Mouse (Mus musculus): ENCODE data around the gene Slc31a2. TPM values are rescaled to one million over a fixed set of nuclear protein-coding genes. Genes with fewer than 3 reads are reported as not detected.

The Slc31a2 gene
- total RNA-seq, 2 experiments from 2014 or later: 7.8 to 11.6 TPM

DNA sequence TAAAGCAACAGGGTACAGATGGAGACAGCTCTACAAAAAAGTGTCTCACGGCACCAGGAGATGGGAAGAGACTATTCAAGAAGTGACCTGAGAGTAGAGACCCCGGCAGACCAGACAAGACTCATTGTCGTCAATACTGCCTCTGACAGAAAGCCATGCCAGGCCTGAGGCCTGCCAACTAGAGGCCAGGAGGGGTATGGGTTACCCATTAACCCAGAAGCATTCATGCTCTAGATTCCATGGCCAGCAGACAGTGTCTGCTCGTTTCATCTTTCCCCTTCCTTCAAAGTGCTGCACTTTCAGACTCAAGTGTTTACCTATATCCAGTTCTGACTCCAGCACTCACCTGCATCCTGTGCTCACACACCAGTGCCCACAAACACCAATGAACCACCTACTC, 15.7 kb downstream of the Slc31a2 start:
- DNase-seq (ENCODE audit: low spot score in 2 of 2): no peak

DNA sequence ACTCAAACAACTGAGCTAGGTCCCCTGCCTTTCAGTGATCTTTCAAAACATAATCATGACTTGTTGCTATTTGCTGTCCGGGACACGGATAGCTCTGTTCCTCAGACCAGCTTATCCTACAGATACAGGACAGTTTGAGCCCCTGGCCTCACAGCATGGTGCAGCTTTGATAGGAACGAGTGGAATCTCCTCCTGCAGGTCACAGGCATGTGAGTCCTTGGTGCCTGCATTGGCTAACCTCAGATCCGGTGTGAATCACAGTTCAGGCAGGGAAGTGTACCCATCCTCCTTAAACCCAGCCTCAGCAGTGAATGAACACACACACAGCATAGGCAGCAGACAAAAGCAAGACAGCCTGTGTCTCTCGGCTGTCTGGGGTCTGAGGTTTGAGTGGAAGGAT, 19.0 kb downstream of the Slc31a2 start:
- DNase-seq (ENCODE audit: low spot score in 2 of 2): no peak

DNA sequence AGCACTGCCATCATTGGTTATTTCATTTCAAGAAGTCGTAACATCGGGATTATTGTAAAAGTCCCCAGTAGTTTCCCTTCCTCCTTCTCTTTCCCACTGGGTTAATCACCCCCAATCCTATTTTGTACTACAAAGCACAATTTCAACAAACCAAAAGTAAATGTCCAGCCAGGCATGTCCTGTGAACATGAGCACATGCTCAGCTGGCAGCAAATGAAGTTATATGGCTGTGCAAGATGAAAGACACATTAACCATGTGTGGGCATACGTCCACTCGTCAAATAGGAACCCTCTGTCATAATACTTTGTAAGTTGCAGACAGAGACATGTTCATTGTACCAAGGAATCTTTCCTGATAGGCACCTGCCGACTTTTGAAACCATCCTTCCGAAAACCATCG, 20.6 kb downstream of the Slc31a2 start:
- no peak for DNase-seq (ENCODE audit: low spot score in 2 of 2)

DNA sequence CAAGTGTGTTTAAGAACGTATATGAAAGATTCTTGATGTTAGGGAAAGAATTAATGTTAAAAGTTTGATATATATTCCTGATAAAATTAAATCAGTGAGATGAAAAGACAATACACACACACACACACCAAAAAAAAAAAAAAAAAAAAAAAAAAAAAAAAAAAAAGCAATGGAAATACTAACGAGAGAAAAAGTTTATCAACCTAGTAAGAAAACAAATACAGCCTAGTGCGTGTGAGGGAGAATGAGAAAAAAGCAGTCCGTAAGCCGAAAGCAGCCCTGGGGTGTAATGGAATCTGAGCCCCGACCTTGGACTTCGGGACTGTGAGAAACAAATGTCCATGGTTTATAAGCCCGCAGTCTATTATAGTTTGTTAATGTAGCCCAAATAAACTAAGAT, 23.2 kb downstream of the Slc31a2 start:
- DNase-seq (ENCODE audit: low spot score in 2 of 2): no peak

GRCm38 (mm10) chr4:62286257-62286991, 24.1 kb downstream of the Slc31a2 start:
- DNase-seq (ENCODE audit: low spot score in 2 of 2): peak; percentile 63 to 80

GRCm38 (mm10) chr4:62286992-62287900, 24.9 kb downstream of the Slc31a2 start:
- DNase-seq (ENCODE audit: low spot score in 2 of 2): no peak

DNA sequence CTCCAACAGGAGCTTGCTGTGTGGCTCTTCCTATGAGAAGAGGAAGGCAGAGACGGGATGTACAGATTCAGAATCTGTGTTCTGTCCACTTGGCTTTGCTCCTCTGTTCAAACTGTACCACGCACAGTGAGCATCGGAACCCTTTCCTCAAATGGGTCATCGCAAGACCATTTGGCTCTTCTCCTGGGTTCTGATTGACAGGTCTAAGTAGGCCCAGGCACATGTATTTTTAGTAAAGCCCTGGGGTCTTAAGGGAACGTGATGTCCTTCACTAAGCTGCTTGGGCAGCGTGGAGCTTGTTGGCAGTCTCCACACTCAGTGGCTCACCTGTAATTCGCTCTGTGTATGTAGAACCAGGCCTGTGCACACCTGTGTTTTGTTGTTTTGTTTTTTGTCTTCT, 26.9 kb downstream of the Slc31a2 start:
- DNase-seq (ENCODE audit: low spot score in 2 of 2): no peak

DNA sequence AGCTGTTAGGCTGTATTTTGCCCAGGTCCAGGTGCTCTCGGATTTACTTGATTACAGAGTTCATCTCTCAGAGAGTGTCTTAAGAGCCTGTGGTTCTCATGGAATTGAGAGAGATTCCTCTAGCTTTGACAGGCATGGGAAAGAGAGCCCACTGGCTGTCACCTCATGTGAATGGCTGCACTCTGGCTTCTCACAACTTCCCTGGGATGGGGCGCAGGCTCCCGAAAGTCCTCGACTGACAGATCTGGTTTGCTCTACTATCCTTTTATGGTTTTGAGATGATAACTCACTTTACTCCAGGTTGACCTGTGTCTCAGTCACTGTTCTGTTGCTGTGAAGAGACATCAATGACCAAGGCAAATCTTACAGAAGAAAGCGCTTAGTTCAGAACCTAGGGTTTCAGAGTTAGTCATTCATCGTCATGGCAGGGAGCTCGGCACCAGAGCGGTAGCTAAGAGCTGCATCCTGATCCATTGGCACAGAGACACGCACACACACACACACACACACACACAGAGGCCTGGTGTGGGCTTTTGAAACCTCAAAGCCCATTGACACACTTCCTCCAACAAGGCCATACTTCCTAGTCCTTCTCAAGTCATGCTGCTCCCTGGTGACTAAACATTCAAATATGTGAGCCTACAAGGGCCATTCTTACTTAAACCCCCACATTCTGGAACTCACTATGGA, 28.6 kb downstream of the Slc31a2 start:
- DNase-seq (ENCODE audit: low spot score in 2 of 2): no peak

- peak in 1 of 2 experiments; percentile 60 for DNase-seq (ENCODE audit: low spot score in 2 of 2)
Observed at GRCm38 (mm10) chr4:62292461-62293180, 30.3 kb downstream of the Slc31a2 start.

DNA sequence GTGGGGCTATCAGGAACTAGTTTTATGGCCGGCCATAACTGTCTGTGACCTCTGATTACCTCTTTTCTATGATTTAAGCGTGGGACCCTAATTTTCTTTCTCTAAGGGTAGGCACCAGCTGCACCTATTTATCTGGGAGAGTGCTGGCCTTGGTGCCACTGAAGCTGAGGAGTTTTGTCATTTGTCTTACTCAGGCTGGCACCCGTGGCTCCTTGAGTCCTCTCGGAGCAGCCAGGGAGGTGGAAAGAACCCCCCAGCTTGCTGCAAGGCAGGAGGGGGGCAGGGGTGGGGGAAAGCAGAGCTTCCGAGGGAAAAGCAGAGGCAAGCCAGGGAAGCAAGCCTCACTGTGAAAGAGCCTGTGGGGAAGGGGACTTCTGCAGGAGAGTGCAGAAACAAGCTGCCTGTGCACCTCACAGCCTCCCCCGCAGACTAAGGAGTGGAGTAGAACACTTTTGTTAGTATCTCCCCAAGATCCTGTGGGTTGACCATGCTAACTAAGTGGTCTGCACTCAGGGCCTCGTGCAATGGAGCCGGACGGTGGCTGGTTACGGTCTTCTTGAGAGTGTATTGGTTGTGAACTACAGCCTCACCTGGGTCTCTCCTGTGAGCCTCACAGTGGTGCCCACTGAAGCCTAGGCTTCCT, 31.0 kb downstream of the Slc31a2 start:
- DNase-seq (ENCODE audit: low spot score in 2 of 2): no peak

DNA sequence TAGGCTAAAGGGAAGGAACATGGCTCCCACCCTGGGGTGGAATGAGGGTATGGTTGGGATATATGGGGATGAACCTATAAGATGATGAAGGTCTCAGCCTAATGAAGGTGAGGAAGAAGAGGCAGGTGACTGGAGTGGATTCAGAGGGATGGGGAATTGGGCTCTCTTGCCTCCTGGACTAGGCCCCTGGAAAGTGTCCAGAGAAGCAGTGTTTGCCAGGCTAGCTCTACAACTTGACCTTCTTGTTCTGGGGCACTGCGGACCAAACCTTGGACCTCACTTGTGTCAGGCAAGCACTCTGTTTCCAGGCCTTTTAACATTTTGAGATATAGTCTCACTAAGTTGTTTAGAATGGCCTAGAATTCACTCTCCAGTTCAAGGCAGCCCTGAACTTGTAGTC, 32.4 kb downstream of the Slc31a2 start:
- no peak for DNase-seq (ENCODE audit: low spot score in 2 of 2)

- DNase-seq (ENCODE audit: low spot score in 2 of 2): no peak
Observed at GRCm38 (mm10) chr4:62297280-62298130, 35.1 kb downstream of the Slc31a2 start.

DNA sequence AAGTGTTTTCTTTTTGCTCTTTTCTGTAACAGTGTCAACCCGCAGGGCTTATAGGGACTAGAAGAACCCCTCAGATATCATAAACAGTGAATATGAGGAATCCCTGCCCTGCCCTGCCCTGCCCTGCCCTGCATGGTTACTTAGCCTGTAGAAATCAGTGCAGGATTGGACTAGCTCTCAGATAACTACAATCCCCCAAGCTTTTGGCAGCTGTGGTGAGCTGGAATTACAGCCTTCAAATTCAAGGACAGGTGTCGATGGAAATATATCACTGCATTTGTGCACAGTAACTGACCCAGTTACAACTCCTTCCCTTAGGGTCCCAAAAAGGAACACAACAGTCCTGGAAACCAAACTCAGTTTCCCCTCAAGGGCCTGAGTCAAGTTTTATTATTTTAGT, 37.6 kb downstream of the Slc31a2 start:
- DNase-seq (ENCODE audit: low spot score in 2 of 2): no peak

GRCm38 (mm10) chr4:62302795-62303194, 40.4 kb downstream of the Slc31a2 start:
- no peak for DNase-seq (ENCODE audit: low spot score in 2 of 2)

GRCm38 (mm10) chr4:62303288-62303687, 40.9 kb downstream of the Slc31a2 start:
- DNase-seq (ENCODE audit: low spot score in 2 of 2): no peak

DNA sequence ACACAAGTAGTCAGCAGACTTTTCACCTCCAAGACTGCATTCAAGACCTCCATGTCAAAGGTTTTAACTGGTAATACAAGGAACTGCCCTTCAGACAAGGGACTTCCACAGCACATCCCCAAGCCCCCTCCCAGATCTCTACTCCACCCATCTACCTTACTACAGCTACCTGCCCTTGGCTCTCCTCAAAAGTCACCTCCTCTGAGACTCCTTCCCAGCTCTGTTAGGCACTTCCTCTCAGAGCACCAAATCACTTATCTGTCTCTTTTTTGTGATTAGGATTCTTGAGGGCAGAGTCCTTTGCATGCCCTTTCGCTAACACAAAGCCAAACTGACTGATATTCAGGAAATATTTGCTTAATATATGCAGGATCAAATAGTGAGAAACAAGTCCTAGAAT, 43.9 kb downstream of the Slc31a2 start:
- no peak for DNase-seq (ENCODE audit: low spot score in 2 of 2)

- DNase-seq (ENCODE audit: low spot score in 2 of 2): no peak
Observed at GRCm38 (mm10) chr4:62306840-62307239, 44.5 kb downstream of the Slc31a2 start.

DNA sequence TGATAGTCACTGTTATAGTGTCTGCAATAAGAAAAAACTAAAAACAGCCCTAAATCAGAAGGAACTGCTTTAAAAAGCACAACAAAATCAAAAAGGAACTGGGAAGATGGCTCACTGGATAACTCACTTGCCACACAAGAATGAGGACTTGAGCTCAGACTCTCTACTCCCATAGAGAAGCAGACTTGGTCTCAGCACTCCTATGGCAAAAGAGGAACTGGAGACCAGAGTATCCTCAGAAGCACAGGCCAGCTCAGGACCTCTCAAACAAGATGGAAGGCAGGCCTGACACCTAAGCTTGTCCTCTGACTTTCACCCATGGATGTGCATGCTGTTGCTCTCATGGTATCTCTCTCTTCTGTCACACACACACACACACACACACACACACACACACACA, 46.0 kb downstream of the Slc31a2 start:
- DNase-seq (ENCODE audit: low spot score in 2 of 2): no peak

- no peak for DNase-seq (ENCODE audit: low spot score in 2 of 2)
Observed at GRCm38 (mm10) chr4:62312821-62313220, 50.5 kb downstream of the Slc31a2 start.

All from layer of hippocampus, postnatal 14 days (tissue).